Mouse (Mus musculus) T-cell, adult 2 months (primary cell): ENCODE results near the gene Dapp1.
A peak's percentile ranks its signal among the peaks of the same experiment; 100 is the strongest.

ENCODE experiments used
- DNase-seq: peaks from one replicate; pipeline ENCODE4 v3.0.0; 2022; ENCODE audit warnings: low spot score

The Dapp1 gene

GRCm38 (mm10) chr3:137981382-137981750 lies at the start of gene Dapp1:
Dapp1 (minus strand) TSS chr3:137981545.
- DNase-seq, result peak; percentile 88

- no peak for DNase-seq
Observed at GRCm38 (mm10) chr3:138030563-138030962, 49.2 kb upstream of the Dapp1 start.

GRCm38 (mm10) chr3:138029351-138029750 lies 48.0 kb upstream of the Dapp1 start:
- no peak for DNase-seq

GRCm38 (mm10) chr3:138027575-138028362 lies 46.4 kb upstream of the Dapp1 start:
- no peak for DNase-seq

GRCm38 (mm10) chr3:138026286-138026685 lies 44.9 kb upstream of the Dapp1 start:
- DNase-seq, result no peak

GRCm38 (mm10) chr3:138022651-138023050 lies 41.3 kb upstream of the Dapp1 start:
- no peak for DNase-seq

- no peak for DNase-seq
Observed at GRCm38 (mm10) chr3:138022003-138022402, 40.7 kb upstream of the Dapp1 start.

- DNase-seq, result no peak
Observed at GRCm38 (mm10) chr3:138016810-138017209, 35.5 kb upstream of the Dapp1 start.

GRCm38 (mm10) chr3:138014725-138015124 lies 33.4 kb upstream of the Dapp1 start:
- DNase-seq, result no peak

- no peak for DNase-seq
Observed at GRCm38 (mm10) chr3:138012351-138012750, 31.0 kb upstream of the Dapp1 start.

GRCm38 (mm10) chr3:138008152-138008551 lies 26.8 kb upstream of the Dapp1 start:
- DNase-seq, result no peak

- no peak for DNase-seq
Observed at GRCm38 (mm10) chr3:138006896-138007295, 25.6 kb upstream of the Dapp1 start.

- DNase-seq, result no peak
Observed at GRCm38 (mm10) chr3:138003264-138003663, 21.9 kb upstream of the Dapp1 start.

- DNase-seq, result no peak
Observed at GRCm38 (mm10) chr3:138002545-138002944, 21.2 kb upstream of the Dapp1 start.

GRCm38 (mm10) chr3:138001865-138002264 lies 20.5 kb upstream of the Dapp1 start:
- no peak for DNase-seq

- DNase-seq, result no peak
Observed at GRCm38 (mm10) chr3:138000724-138001069, 19.4 kb upstream of the Dapp1 start.

- DNase-seq, result no peak
Observed at GRCm38 (mm10) chr3:138000062-138000723, 18.8 kb upstream of the Dapp1 start.

GRCm38 (mm10) chr3:137999224-137999790 lies 18.0 kb upstream of the Dapp1 start:
- no peak for DNase-seq

- DNase-seq, result no peak
Observed at GRCm38 (mm10) chr3:137998491-137999223, 17.3 kb upstream of the Dapp1 start.

- no peak for DNase-seq
Observed at GRCm38 (mm10) chr3:137995486-137995885, 14.1 kb upstream of the Dapp1 start.

GRCm38 (mm10) chr3:137994196-137994595 lies 12.9 kb upstream of the Dapp1 start:
- DNase-seq, result no peak

GRCm38 (mm10) chr3:137992366-137992765 lies 11.0 kb upstream of the Dapp1 start:
- no peak for DNase-seq

GRCm38 (mm10) chr3:137991183-137991582 lies 9.8 kb upstream of the Dapp1 start:
- DNase-seq, result peak; percentile 83
